Mouse (Mus musculus): ENCODE data around the gene Sbk2. TPM values are rescaled to one million over a fixed set of nuclear protein-coding genes. Genes with fewer than 3 reads are reported as not detected.
A peak's percentile ranks its signal among the peaks of the same experiment; 100 is the strongest.

Sbk2 gene
- polyA plus RNA-seq, 1 experiment = not detected

- H3K4me1 ChIP-seq (ENCODE audit: control insufficient read depth, insufficient read depth, low read length) = peaks cover 11% of the 10 kb centered on the region
- H3K4me3 ChIP-seq (ENCODE audit: insufficient read depth, low read depth, low read length) = no peak overlapping the region
- TF ChIP-seq POLR2A (IDR thresholded peaks at IDR 0.05; ENCODE audit: insufficient read depth, low read depth, low read length) (no peak), CTCF (IDR thresholded peaks at IDR 0.05; ENCODE audit: insufficient read depth, low read depth, low read length) (no peak)
- no peak overlapping the region for H3K27ac ChIP-seq (ENCODE audit: insufficient read depth, low read depth, low read length)
- 62% methylated on average over 5 of the region's 5 CpGs for WGBS
Measured at GRCm38 (mm10) chr7:4912248-4912647, 52.0 kb downstream of the Sbk2 start.

- WGBS = 24% methylated on average over 9 of the region's 9 CpGs
- peaks cover 12% of the 10 kb centered on the region for H3K4me1 ChIP-seq (ENCODE audit: control insufficient read depth, insufficient read depth, low read length)
- TF ChIP-seq CTCF (IDR thresholded peaks at IDR 0.05; ENCODE audit: insufficient read depth, low read depth, low read length) (0 out of 2 replicates have a peak, but pooled peaks have one; percentile 32), POLR2A (IDR thresholded peaks at IDR 0.05; ENCODE audit: insufficient read depth, low read depth, low read length) (no peak)
Measured at GRCm38 (mm10) chr7:4911561-4911960, 52.6 kb downstream of the Sbk2 start.

GRCm38 (mm10) chr7:4906466-4906950, 57.7 kb downstream of the Sbk2 start, which contains the start of gene Gm36210:
Gm36210 (minus strand) TSS chr7:4906516.
- TF ChIP-seq POLR2A (IDR thresholded peaks at IDR 0.05; ENCODE audit: insufficient read depth, low read depth, low read length) (no peak), CTCF (IDR thresholded peaks at IDR 0.05; ENCODE audit: insufficient read depth, low read depth, low read length) (no peak)
- no peak within 1 kb of the TSS for H3K27ac ChIP-seq (ENCODE audit: insufficient read depth, low read depth, low read length)
- peaks cover 7% of the 10 kb centered on the region for H3K4me1 ChIP-seq (ENCODE audit: control insufficient read depth, insufficient read depth, low read length)
- 35% methylated on average over 10 of the region's 10 CpGs for WGBS
- no peak within 1 kb of the TSS for H3K4me3 ChIP-seq (ENCODE audit: insufficient read depth, low read depth, low read length)

More at GRCm38 (mm10) chr7:4911561-4911960, 52.6 kb downstream of the Sbk2 start:
- Histone ChIP-seq H3K27ac (ENCODE audit: insufficient read depth, low read depth, low read length) (no peak overlapping the region), H3K4me3 (ENCODE audit: insufficient read depth, low read depth, low read length) (no peak overlapping the region)

- H3K4me3 ChIP-seq (ENCODE audit: insufficient read depth, low read depth, low read length) = no peak overlapping the region
- H3K27ac ChIP-seq (ENCODE audit: insufficient read depth, low read depth, low read length) = no peak overlapping the region
- H3K4me1 ChIP-seq (ENCODE audit: control insufficient read depth, insufficient read depth, low read length) = peaks cover 21% of the 10 kb centered on the region
- TF ChIP-seq POLR2A (IDR thresholded peaks at IDR 0.05; ENCODE audit: insufficient read depth, low read depth, low read length) (no peak), CTCF (IDR thresholded peaks at IDR 0.05; ENCODE audit: insufficient read depth, low read depth, low read length) (no peak)
- WGBS = 61% methylated on average over 9 of the region's 9 CpGs
Measured at GRCm38 (mm10) chr7:4902404-4902803, 61.8 kb downstream of the Sbk2 start.

- 58% methylated on average over 8 of the region's 8 CpGs for WGBS
- no peak overlapping the region for H3K4me3 ChIP-seq (ENCODE audit: insufficient read depth, low read depth, low read length)
- TF ChIP-seq POLR2A (IDR thresholded peaks at IDR 0.05; ENCODE audit: insufficient read depth, low read depth, low read length) (no peak), CTCF (IDR thresholded peaks at IDR 0.05; ENCODE audit: insufficient read depth, low read depth, low read length) (peak; percentile 38; the same call in 1 of the 2 replicates)
- H3K4me1 ChIP-seq (ENCODE audit: control insufficient read depth, insufficient read depth, low read length) = peaks cover 14% of the 10 kb centered on the region
- H3K27ac ChIP-seq (ENCODE audit: insufficient read depth, low read depth, low read length) = no peak overlapping the region
Measured at GRCm38 (mm10) chr7:4901171-4901570, 63.0 kb downstream of the Sbk2 start.

GRCm38 (mm10) chr7:4900523-4900851, 63.7 kb downstream of the Sbk2 start:
- 21% methylated on average over 11 of the region's 11 CpGs for WGBS
- H3K4me3 ChIP-seq (ENCODE audit: insufficient read depth, low read depth, low read length) = peak overlapping the region; percentile 26; the same call in 1 of the 2 replicates

GRCm38 (mm10) chr7:4899649-4900522, 64.3 kb downstream of the Sbk2 start:
- WGBS = 5% methylated on average over 19 of the region's 19 CpGs
- Histone ChIP-seq H3K4me1 (ENCODE audit: control insufficient read depth, insufficient read depth, low read length) (peaks cover 14% of the 10 kb centered on the region), H3K27ac (ENCODE audit: insufficient read depth, low read depth, low read length) (peak overlapping the region; percentile 77), H3K4me3 (ENCODE audit: insufficient read depth, low read depth, low read length) (peak overlapping the region; percentile 29; the same call in 1 of the 2 replicates)
- TF ChIP-seq POLR2A (IDR thresholded peaks at IDR 0.05; ENCODE audit: insufficient read depth, low read depth, low read length) (no peak; the same call in 1 of the 2 replicates), CTCF (IDR thresholded peaks at IDR 0.05; ENCODE audit: insufficient read depth, low read depth, low read length) (no peak)

More at GRCm38 (mm10) chr7:4900523-4900851, 63.7 kb downstream of the Sbk2 start:
- peak overlapping the region; percentile 77 for H3K27ac ChIP-seq (ENCODE audit: insufficient read depth, low read depth, low read length)
- TF ChIP-seq POLR2A (IDR thresholded peaks at IDR 0.05; ENCODE audit: insufficient read depth, low read depth, low read length) (no peak), CTCF (IDR thresholded peaks at IDR 0.05; ENCODE audit: insufficient read depth, low read depth, low read length) (no peak)
- peaks cover 14% of the 10 kb centered on the region for H3K4me1 ChIP-seq (ENCODE audit: control insufficient read depth, insufficient read depth, low read length)

GRCm38 (mm10) chr7:4898851-4899648, 65.2 kb downstream of the Sbk2 start:
- Histone ChIP-seq H3K27ac (ENCODE audit: insufficient read depth, low read depth, low read length) (no peak overlapping the region), H3K4me3 (ENCODE audit: insufficient read depth, low read depth, low read length) (peak overlapping the region; percentile 29; the same call in 1 of the 2 replicates), H3K4me1 (ENCODE audit: control insufficient read depth, insufficient read depth, low read length) (peaks cover 14% of the 10 kb centered on the region)
- TF ChIP-seq CTCF (IDR thresholded peaks at IDR 0.05; ENCODE audit: insufficient read depth, low read depth, low read length) (no peak), POLR2A (IDR thresholded peaks at IDR 0.05; ENCODE audit: insufficient read depth, low read depth, low read length) (no peak)
- WGBS = 31% methylated on average over 18 of the region's 18 CpGs
